Mouse (Mus musculus): ENCODE measurements around the gene Ankrd60. TPM values are rescaled to one million over a fixed set of nuclear protein-coding genes. Genes with fewer than 3 reads are reported as not detected.

Gene Ankrd60
- polyA plus RNA-seq, 1 experiment: 0.34 TPM

DNA sequence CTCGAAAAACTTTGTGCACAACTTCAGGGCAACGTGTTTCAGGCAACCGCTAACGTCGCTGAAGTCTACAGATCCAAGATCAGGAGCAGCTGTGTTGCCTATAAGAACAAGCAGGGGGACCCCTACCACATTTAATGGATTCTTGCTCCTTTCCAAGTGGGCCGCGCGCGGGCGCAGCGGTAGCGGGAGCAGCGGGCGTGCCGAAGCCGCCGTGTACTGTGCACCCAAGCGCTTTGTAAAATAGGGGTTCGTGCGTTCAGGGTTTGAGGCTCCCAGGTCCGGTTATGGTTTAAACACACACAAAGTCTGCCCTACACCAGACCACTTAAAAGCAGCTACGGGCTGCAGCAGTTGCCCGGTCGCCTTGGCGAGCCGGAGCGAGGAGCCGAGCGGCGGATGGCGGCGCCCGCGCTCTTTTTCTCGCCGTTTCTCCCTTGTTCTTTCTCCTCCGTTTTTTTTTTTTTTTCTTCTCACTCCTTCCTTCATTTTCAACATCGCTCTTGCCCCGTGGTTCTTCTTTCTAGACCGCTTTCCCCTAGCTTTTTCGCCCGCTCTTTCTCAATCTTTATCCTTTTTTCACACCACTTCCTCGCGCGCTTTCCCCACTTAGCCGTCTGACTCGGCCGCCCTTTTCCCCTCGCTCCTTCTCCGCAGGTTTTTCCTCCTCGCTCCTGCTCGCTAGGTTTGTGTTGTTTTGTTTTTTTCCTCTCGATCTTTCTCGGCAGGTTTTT, 7.4 kb upstream of the Ankrd60 start:
- Histone ChIP-seq H3K36me3 (replicated peaks; ENCODE audit: low read length) (peaks cover 31% of the 10 kb centered on the region), H3K4me1 (peaks cover 33% of the 10 kb centered on the region), H3K27me3 (replicated peaks) (peaks cover 76% of the 10 kb centered on the region), H3K9me3 (no peaks in the 10 kb centered on the region), H3K4me3 (replicated peaks) (peak overlapping the region; percentile 89)
- TF ChIP-seq FLI1 (IDR thresholded peaks at IDR 0.05; ENCODE audit: low read length) (no peak), GATA1 (IDR thresholded peaks at IDR 0.05; ENCODE audit: borderline replicate concordance, low read length) (no peak)

DNA sequence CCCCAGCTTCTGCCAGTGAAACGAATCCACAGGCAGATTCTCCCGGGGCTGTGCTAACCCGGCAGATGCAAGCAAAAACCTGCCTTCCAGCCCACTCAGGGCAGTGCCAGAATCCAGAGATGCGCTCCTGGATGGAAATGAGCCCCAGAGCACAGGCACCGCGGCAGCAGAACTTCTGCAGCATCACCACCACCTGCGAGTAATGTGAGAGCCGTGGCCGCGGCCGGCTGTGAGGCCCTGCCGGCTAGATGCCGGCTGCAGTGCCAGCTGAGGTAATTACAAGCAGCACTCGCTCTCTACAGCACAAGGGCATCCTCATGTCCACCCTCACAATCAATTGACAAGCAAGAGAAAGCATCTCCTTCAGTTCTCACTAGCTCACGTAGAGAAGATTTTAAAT, 6.2 kb upstream of the Ankrd60 start:
- peaks cover 33% of the 10 kb centered on the region for H3K4me1 ChIP-seq
- H3K27me3 ChIP-seq (replicated peaks): peaks cover 74% of the 10 kb centered on the region

DNA sequence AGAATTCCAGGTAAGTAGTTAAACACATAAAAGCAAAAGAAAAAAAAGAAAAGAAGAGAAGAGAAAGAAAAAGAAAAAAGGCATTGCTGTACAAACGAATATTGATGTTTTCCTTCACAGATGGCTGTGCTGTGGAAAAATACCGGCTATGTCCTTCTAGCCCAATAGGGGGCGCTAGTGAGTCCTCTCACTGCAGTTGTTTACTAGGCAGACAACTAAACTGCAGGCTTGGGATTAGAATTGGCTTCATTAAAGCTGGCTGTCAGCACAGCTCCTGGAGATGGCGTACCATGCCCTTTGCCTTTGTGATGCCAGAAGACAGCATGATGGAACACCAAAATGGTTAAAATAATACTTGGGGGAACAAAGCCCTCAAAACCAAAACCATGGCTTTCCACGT, 5.3 kb upstream of the Ankrd60 start:
- peaks cover 14% of the 10 kb centered on the region for H3K36me3 ChIP-seq (replicated peaks; ENCODE audit: low read length)
- H3K27me3 ChIP-seq (replicated peaks): peaks cover 74% of the 10 kb centered on the region
- H3K4me1 ChIP-seq: peaks cover 36% of the 10 kb centered on the region
- TF ChIP-seq FLI1 (IDR thresholded peaks at IDR 0.05; ENCODE audit: low read length) (no peak), GATA1 (IDR thresholded peaks at IDR 0.05; ENCODE audit: borderline replicate concordance, low read length) (no peak)
- no peak overlapping the region for H3K4me3 ChIP-seq (replicated peaks)
- H3K9me3 ChIP-seq: no peaks in the 10 kb centered on the region

More for the DNA sequence above, 6.2 kb upstream of the Ankrd60 start:
- Histone ChIP-seq H3K36me3 (replicated peaks; ENCODE audit: low read length) (peaks cover 21% of the 10 kb centered on the region), H3K4me3 (replicated peaks) (no peak overlapping the region), H3K9me3 (no peaks in the 10 kb centered on the region)
- TF ChIP-seq FLI1 (IDR thresholded peaks at IDR 0.05; ENCODE audit: low read length) (no peak), GATA1 (IDR thresholded peaks at IDR 0.05; ENCODE audit: borderline replicate concordance, low read length) (no peak)

DNA sequence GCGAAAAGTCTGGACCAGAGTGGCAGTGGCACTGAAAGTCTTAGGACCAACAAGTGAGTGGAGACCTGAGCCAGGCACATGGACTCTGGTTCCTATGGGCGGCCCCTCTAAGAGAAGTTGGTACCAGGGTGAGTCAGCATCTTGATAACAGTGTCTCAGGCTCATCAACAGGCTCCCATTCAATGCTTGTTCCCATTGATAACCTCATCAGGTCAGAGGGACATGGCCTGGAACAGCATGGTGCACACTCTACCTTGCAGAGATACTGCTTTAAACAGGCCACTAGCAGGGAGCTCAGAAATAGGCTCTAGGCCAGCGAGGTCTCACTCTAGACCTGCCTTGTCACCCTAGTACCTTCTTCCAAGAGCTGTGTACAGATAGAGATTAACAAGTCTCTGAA, 4.7 kb upstream of the Ankrd60 start:
- TF ChIP-seq GATA1 (IDR thresholded peaks at IDR 0.05; ENCODE audit: borderline replicate concordance, low read length) (no peak), FLI1 (IDR thresholded peaks at IDR 0.05; ENCODE audit: low read length) (no peak)
- Histone ChIP-seq H3K4me3 (replicated peaks) (no peak overlapping the region), H3K27me3 (replicated peaks) (peaks cover 74% of the 10 kb centered on the region), H3K4me1 (peaks cover 39% of the 10 kb centered on the region), H3K9me3 (no peaks in the 10 kb centered on the region), H3K36me3 (replicated peaks; ENCODE audit: low read length) (peaks cover 9% of the 10 kb centered on the region)

DNA sequence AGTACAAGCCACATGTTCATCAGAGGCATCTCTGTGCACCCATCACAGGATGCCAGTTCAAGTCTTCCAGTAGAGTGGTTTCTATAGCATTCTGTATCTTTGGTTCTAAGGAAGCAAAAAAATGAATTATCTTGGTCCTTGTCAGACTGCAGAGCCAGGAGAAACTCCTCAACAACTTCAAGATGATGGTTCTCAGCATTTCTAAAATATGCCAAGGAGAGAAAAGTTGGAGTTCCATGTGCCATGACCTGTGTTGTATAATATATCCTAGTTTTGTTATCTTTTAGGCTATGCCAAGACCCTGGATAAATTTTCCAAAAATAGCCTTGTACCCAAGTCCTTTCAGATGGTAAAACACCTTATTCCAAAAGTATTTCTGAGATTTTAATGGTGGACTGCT, 2.9 kb upstream of the Ankrd60 start:
- H3K27me3 ChIP-seq (replicated peaks): peaks cover 75% of the 10 kb centered on the region
- no peak for TF ChIP-seq GATA1 (IDR thresholded peaks at IDR 0.05; ENCODE audit: borderline replicate concordance, low read length)

DNA sequence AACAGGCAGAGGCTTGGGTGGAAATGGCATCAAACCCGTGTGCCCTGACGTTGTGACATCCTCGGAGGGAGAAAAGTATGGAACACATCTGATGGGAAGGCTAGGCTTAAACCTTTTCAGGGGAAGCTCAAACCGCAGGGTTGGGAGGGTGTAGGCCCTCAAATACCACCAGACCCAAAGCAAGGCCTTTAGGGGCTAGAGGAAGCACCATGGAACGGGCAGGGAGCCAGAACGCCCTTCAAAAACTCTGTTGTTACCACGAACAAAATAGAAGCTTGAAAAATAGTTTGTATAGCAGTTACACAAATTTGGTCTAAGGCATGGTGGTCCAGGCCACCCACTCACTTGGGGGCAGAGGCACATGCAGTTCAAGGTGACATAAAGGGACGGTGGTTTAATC, 430 bp upstream of the Ankrd60 start:
- H3K27me3 ChIP-seq (replicated peaks): peaks cover 72% of the 10 kb centered on the region
- no peaks in the 10 kb centered on the region for H3K9me3 ChIP-seq
- peak overlapping the region; percentile 88 for H3K4me3 ChIP-seq (replicated peaks)
- H3K4me1 ChIP-seq: peaks cover 17% of the 10 kb centered on the region
- TF ChIP-seq FLI1 (IDR thresholded peaks at IDR 0.05; ENCODE audit: low read length) (no peak), GATA1 (IDR thresholded peaks at IDR 0.05; ENCODE audit: borderline replicate concordance, low read length) (no peak)
- H3K36me3 ChIP-seq (replicated peaks; ENCODE audit: low read length): no peaks in the 10 kb centered on the region

More for the DNA sequence above, 2.9 kb upstream of the Ankrd60 start:
- H3K9me3 ChIP-seq: no peaks in the 10 kb centered on the region
- H3K4me3 ChIP-seq (replicated peaks): no peak overlapping the region
- H3K4me1 ChIP-seq: peaks cover 23% of the 10 kb centered on the region
- no peaks in the 10 kb centered on the region for H3K36me3 ChIP-seq (replicated peaks; ENCODE audit: low read length)

DNA sequence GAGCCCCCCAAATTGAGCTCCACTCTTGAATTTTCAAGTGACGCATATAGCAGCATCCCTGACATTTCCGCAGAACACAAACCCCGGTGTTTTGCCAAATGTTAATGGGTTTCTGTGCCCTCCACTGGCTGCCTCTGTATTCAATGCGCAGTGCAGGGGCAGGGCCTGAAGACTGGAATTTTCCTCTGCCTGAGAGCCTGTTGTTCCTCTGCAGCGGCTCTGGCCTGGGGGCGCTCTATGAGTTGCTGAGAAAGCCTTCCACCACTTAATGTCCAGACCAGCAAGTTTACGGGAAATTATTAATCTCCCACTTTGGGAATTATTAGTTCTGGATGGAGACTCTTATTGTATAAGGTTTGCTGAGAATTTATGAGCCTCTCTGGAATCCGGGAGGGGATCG, 14.0 kb downstream of the Ankrd60 start:
- Histone ChIP-seq H3K9me3 (no peaks in the 10 kb centered on the region), H3K4me1 (peaks cover 5% of the 10 kb centered on the region; the same call in 1 of the 2 replicates), H3K4me3 (replicated peaks) (no peak overlapping the region), H3K36me3 (replicated peaks; ENCODE audit: low read length) (no peaks in the 10 kb centered on the region), H3K27me3 (replicated peaks) (peaks cover 50% of the 10 kb centered on the region)
- TF ChIP-seq FLI1 (IDR thresholded peaks at IDR 0.05; ENCODE audit: low read length): no peak
- no peak for TF ChIP-seq GATA1 (IDR thresholded peaks at IDR 0.05; ENCODE audit: borderline replicate concordance, low read length)

DNA sequence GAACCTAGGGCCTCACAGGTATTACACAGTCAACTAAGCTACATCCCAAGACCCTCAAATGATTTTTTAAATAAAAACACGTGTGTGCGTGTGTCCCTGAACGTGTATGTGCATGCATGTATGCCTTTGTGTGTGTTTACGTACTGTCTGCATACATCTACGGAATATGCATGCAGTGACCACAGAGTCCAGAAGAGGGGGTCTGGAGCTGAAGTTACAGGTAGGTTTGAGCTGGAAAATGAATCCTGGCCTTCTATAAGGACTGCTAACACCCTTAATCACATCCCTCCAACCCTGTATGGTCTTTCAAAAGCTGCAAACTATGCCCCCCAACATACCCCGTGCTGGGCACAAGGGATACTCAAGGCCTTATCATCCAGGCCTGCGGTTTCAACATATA, 14.8 kb downstream of the Ankrd60 start:
- Histone ChIP-seq H3K9me3 (no peaks in the 10 kb centered on the region), H3K36me3 (replicated peaks; ENCODE audit: low read length) (no peaks in the 10 kb centered on the region), H3K4me1 (peaks cover 5% of the 10 kb centered on the region; the same call in 1 of the 2 replicates), H3K4me3 (replicated peaks) (no peak overlapping the region), H3K27me3 (replicated peaks) (peaks cover 45% of the 10 kb centered on the region)
- TF ChIP-seq GATA1 (IDR thresholded peaks at IDR 0.05; ENCODE audit: borderline replicate concordance, low read length) (no peak), FLI1 (IDR thresholded peaks at IDR 0.05; ENCODE audit: low read length) (no peak)

DNA sequence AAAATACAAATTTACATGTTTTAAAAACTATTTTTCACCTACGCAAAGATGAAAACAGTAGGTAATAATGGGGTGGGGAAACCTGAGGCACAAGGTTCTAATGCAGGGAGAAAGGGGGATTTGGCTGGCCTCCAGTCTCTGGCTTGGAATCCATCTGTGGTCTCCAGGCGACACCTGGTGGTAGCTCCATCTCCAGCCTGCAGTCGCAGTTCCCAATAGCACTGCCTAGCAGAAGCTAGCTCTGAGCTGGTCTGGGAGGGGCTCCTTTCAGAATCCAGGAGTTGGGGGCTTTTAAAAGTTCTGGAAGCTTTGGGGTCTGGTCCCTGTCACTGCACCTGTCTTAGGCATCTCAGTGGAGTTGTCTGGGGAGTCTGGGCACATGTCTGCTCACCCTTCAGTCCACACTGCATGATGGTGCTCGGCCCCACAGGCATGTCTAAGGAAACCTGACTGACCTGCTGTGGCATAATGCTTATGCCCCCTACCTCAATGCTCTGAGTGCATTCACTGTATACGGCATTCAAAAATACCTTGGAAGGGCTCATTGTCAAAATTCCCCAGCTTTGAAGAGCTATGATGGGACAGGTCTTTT, 16.2 kb downstream of the Ankrd60 start:
- Histone ChIP-seq H3K27me3 (replicated peaks) (peaks cover 37% of the 10 kb centered on the region), H3K36me3 (replicated peaks; ENCODE audit: low read length) (no peaks in the 10 kb centered on the region), H3K4me1 (peaks cover 5% of the 10 kb centered on the region; the same call in 1 of the 2 replicates), H3K4me3 (replicated peaks) (no peak overlapping the region), H3K9me3 (peaks cover 11% of the 10 kb centered on the region)
- no peak for TF ChIP-seq GATA1 (IDR thresholded peaks at IDR 0.05; ENCODE audit: borderline replicate concordance, low read length)
- no peak for TF ChIP-seq FLI1 (IDR thresholded peaks at IDR 0.05; ENCODE audit: low read length)

DNA sequence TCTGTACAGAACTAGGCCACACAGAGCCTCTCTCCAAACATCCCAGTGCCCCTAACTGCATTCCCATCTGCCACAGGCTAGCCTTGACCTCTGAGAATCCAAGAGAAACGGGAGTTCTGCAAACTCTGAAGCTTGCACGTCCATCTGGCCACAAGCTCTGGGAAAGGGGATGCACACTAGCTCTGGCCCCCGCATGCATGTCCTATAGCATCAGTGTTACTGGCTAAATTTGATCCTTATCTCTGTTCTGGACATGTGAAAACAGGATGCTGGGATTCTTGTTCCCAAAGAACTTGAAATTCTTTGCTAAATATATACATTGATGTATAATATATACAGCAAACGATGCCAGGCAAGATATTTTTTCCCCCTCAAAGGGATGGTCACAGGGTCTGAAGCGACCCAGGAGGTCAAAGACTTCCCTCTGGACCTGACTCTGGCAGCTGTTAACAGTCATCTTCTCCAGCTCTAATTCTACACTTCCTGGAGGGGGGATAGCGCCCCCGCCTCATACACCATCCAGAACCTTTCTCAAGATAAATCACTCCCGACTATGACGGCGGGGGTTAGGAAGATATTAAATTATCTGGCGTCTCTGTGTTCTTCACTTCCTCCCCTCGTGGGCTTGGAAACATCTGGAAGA, 19.3 kb downstream of the Ankrd60 start:
- TF ChIP-seq GATA1 (IDR thresholded peaks at IDR 0.05; ENCODE audit: borderline replicate concordance, low read length) (no peak), FLI1 (IDR thresholded peaks at IDR 0.05; ENCODE audit: low read length) (no peak)
- Histone ChIP-seq H3K4me1 (no peaks in the 10 kb centered on the region), H3K36me3 (replicated peaks; ENCODE audit: low read length) (no peaks in the 10 kb centered on the region), H3K4me3 (replicated peaks) (no peak overlapping the region), H3K27me3 (replicated peaks) (peaks cover 49% of the 10 kb centered on the region), H3K9me3 (peaks cover 13% of the 10 kb centered on the region)

All from megakaryocyte, embryonic 14.5 days (primary cell).